Mouse (Mus musculus) heart, embryonic 11.5 days (tissue): ENCODE measurements around the gene Smdt1. TPM values are rescaled to one million over a fixed set of nuclear protein-coding genes. Genes with fewer than 3 reads are reported as not detected.

Source experiments
- microRNA-seq: library from miRNA; unstranded; fragments of <30 nt; microRNA quantifications from one replicate; pipeline ENCODE4, GENCODE M21; 2016; ENCODE audit warnings: borderline number of aligned reads
- polyA plus RNA-seq: library from polyadenylated mRNA; unstranded; fragments of >200 nt; fragmentation: Nextera tagmentation; extraction: Ambion mirVana; gene quantifications from 2 replicates; pipeline ENCODE4 v1.2.1, GENCODE M21; 2014

Gene Smdt1
- polyA plus RNA-seq, 1 experiment from 2014 or later: 320 TPM

Small RNAs within 50 kb of the gene (microRNA-seq; reads per million reads assigned to microRNA genes)
- not detected for gene Mir7684

Other genes starting within 250 kb of the Smdt1 start
- gene Ccdc134, start 211.0 kb upstream of the Smdt1 start, polyA plus RNA-seq: 9.5 and 9.6 TPM in 2 replicates
- 82.3 and 88.1 TPM in 2 replicates for gene Srebf2, start 191.8 kb upstream of the Smdt1 start, polyA plus RNA-seq
- gene Shisa8, start 126.1 kb upstream of the Smdt1 start, polyA plus RNA-seq: 0.07 TPM in 1 of 2 replicates, not detected in the other
- gene Tnfrsf13c, start 114.6 kb upstream of the Smdt1 start, polyA plus RNA-seq: 0.29 TPM in 1 of 2 replicates, not detected in the other
- 59.7 and 67.3 TPM in 2 replicates for gene Cenpm, start 94.2 kb upstream of the Smdt1 start, polyA plus RNA-seq
- gene 1500009C09Rik, start 86.6 kb upstream of the Smdt1 start, polyA plus RNA-seq: not detected in 2 replicates
- gene Sept3, start 64.1 kb upstream of the Smdt1 start, polyA plus RNA-seq: 5.0 and 6.2 TPM in 2 replicates
- 0.40 and 0.56 TPM in 2 replicates for gene Wbp2nl, start 40.0 kb upstream of the Smdt1 start, polyA plus RNA-seq
- 33.4 and 38.7 TPM in 2 replicates for gene Naga, start within 50 bp of the Smdt1 start, polyA plus RNA-seq
- 10.0 and 11.3 TPM in 2 replicates for gene Pheta2, start within 50 bp of the Smdt1 start, polyA plus RNA-seq
- 462 and 487 TPM in 2 replicates for gene Ndufa6, start 15.4 kb downstream of the Smdt1 start, polyA plus RNA-seq
- gene Cyp2d22, start 41.3 kb downstream of the Smdt1 start, polyA plus RNA-seq: 4.1 and 4.4 TPM in 2 replicates
- not detected in 2 replicates for gene Cyp2d11, start 55.1 kb downstream of the Smdt1 start, polyA plus RNA-seq
- 0.40 TPM in 1 of 2 replicates, not detected in the other for gene Cyp2d10, start 68.2 kb downstream of the Smdt1 start, polyA plus RNA-seq
- gene Cyp2d9, start 94.5 kb downstream of the Smdt1 start, polyA plus RNA-seq: not detected in 2 replicates
- not detected in 2 replicates for gene Cyp2d12, start 216.1 kb downstream of the Smdt1 start, polyA plus RNA-seq